Mouse (Mus musculus) spleen, adult 2 months (tissue): ENCODE data around the gene Micu1. TPM values are rescaled to one million over a fixed set of nuclear protein-coding genes. Genes with fewer than 3 reads are reported as not detected.
"Not testable (repeated sequence)": the region's sequence is repeated elsewhere in the genome, so short reads cannot be mapped to it uniquely, and the experiment has no call there.

ENCODE experiments used
- DNase-seq, 2 experiments: peaks; one replicate each; pipeline versions ENCODE4 v3.0.0 to v3.0.0-alpha.2; 2012 to 2021; ENCODE audit warnings: low spot score in 2 of 2, low read depth in 1 of 2
- H3K27ac ChIP-seq: fragments of 200-500 bp; 2 replicates; pipeline ENCODE4 v1.5.1; 2012; ENCODE audit warnings: low read length, inconsistent platforms; ENCODE audit not compliant: insufficient read depth
- H3K27me3 ChIP-seq: fragments of 200-500 bp; 2 replicates; pipeline ENCODE4 v1.6.1; 2012; ENCODE audit warnings: mild to moderate bottlenecking, moderate library complexity, low read length, inconsistent platforms; ENCODE audit not compliant: control insufficient read depth, insufficient read depth
- H3K36me3 ChIP-seq: fragments of 200-500 bp; 2 replicates; pipeline ENCODE4 v1.6.1; 2012; ENCODE audit warnings: mild to moderate bottlenecking, low read length, inconsistent platforms; ENCODE audit not compliant: control insufficient read depth, insufficient read depth
- H3K4me1 ChIP-seq: fragments of 200-500 bp; 2 replicates; pipeline ENCODE4 v1.6.1; 2011; ENCODE audit warnings: inconsistent platforms; ENCODE audit not compliant: control insufficient read depth, insufficient read depth, insufficient read length
- H3K4me3 ChIP-seq: fragments of 200-500 bp; 2 replicates; pipeline ENCODE4 v1.5.1; 2011; ENCODE audit warnings: mild to moderate bottlenecking, inconsistent platforms; ENCODE audit not compliant: insufficient read depth, insufficient read length; ENCODE audit errors: extremely low read depth
- CTCF ChIP-seq: fragments of 200-500 bp; IDR thresholded peaks from 2 replicates; pipeline ENCODE4 v1.5.1; 2011; ENCODE audit warnings: mild to moderate bottlenecking, inconsistent platforms; ENCODE audit not compliant: insufficient read depth, insufficient read length, insufficient replicate concordance; ENCODE audit errors: extremely low read depth
- POLR2A ChIP-seq: fragments of 200-500 bp; IDR thresholded peaks from 2 replicates; pipeline ENCODE4 v1.6.1; 2011; ENCODE audit warnings: low read depth, low read length, inconsistent platforms
- WGBS: fragments of 180-500 bp; shearing (Covaris S2); methylation state at CpG from one replicate; pipeline ENCODE4 v1.1.7; 2018; 5-methylcytosine and 5-hydroxymethylcytosine counted together
- polyA plus RNA-seq: library from polyadenylated mRNA; depleted of rRNA; stranded (reverse); fragments of >200 nt; gene quantifications from 2 replicates; pipeline ENCODE4 v1.2.3, GENCODE M21; 2012

Gene Micu1
- polyA plus RNA-seq, 1 experiment, result 21.9 TPM

- Histone ChIP-seq H3K27ac (no peak overlapping the region), H3K36me3 (no peaks in the 10 kb centered on the region), H3K27me3 (no peaks in the 10 kb centered on the region), H3K4me3 (no peak overlapping the region), H3K4me1 (no peaks in the 10 kb centered on the region; the same call in 1 of the 2 replicates)
- DNase-seq, result no peak
- TF ChIP-seq CTCF (no peak), POLR2A (no peak)
- WGBS, result 90% methylated on average over 2 of the region's 2 CpGs
These were observed 23.1 kb upstream of the Micu1 start for GRCm38 (mm10) chr10:59679189-59679588.

GRCm38 (mm10) chr10:59685586-59685985 is 16.7 kb upstream of the Micu1 start:
- 85% methylated on average over 3 of the region's 3 CpGs for WGBS
- not testable (repeated sequence) for H3K4me3 ChIP-seq, H3K4me1 ChIP-seq

GRCm38 (mm10) chr10:59687126-59687525 is 15.2 kb upstream of the Micu1 start:
- no peaks in the 10 kb centered on the region for H3K4me1 ChIP-seq
- WGBS, result 90% methylated on average over 2 of the region's 2 CpGs
- no peaks in the 10 kb centered on the region for H3K27me3 ChIP-seq
- H3K36me3 ChIP-seq, result no peaks in the 10 kb centered on the region
- no peak for TF ChIP-seq CTCF
- TF ChIP-seq POLR2A, result no peak
- H3K27ac ChIP-seq, result no peak overlapping the region
- no peak overlapping the region for H3K4me3 ChIP-seq
- no peak for DNase-seq

More at GRCm38 (mm10) chr10:59685586-59685985, 16.7 kb upstream of the Micu1 start:
- not testable (repeated sequence) for H3K36me3 ChIP-seq, DNase-seq, H3K27ac ChIP-seq, H3K27me3 ChIP-seq

- H3K27ac ChIP-seq, result no peak overlapping the region
- 88% methylated on average over 6 of the region's 6 CpGs for WGBS
- H3K4me1 ChIP-seq, result peaks cover 7% of the 10 kb centered on the region; the same call in 1 of the 2 replicates
- no peak overlapping the region for H3K4me3 ChIP-seq
- no peaks in the 10 kb centered on the region for H3K27me3 ChIP-seq
- H3K36me3 ChIP-seq, result no peaks in the 10 kb centered on the region
- DNase-seq, result no peak
- TF ChIP-seq CTCF (no peak), POLR2A (no peak)
These were observed 12.4 kb upstream of the Micu1 start for GRCm38 (mm10) chr10:59689836-59690235.

GRCm38 (mm10) chr10:59692441-59692840 is 9.8 kb upstream of the Micu1 start:
- peak overlapping the region; percentile 15; the same call in 1 of the 2 replicates for H3K27ac ChIP-seq
- WGBS, result 8% methylated on average over 6 of the region's 6 CpGs
- no peaks in the 10 kb centered on the region for H3K36me3 ChIP-seq
- TF ChIP-seq POLR2A (no peak), CTCF (no peak)
- H3K27me3 ChIP-seq, result no peaks in the 10 kb centered on the region
- peaks cover 7% of the 10 kb centered on the region; the same call in 1 of the 2 replicates for H3K4me1 ChIP-seq
- peak in 1 of 2 experiments; percentile 23 for DNase-seq
- H3K4me3 ChIP-seq, result peak overlapping the region; percentile 18; the same call in 1 of the 2 replicates

GRCm38 (mm10) chr10:59694104-59694503 is 8.2 kb upstream of the Micu1 start:
- H3K27me3 ChIP-seq, result no peaks in the 10 kb centered on the region
- peak overlapping the region; percentile 59 for H3K27ac ChIP-seq
- H3K4me3 ChIP-seq, result no peak overlapping the region
- DNase-seq, result no peak
- no peak for TF ChIP-seq CTCF
- TF ChIP-seq POLR2A, result no peak
- WGBS, result 39% methylated on average over 2 of the region's 2 CpGs
- H3K36me3 ChIP-seq, result no peaks in the 10 kb centered on the region
- H3K4me1 ChIP-seq, result peaks cover 7% of the 10 kb centered on the region; the same call in 1 of the 2 replicates

DNA sequence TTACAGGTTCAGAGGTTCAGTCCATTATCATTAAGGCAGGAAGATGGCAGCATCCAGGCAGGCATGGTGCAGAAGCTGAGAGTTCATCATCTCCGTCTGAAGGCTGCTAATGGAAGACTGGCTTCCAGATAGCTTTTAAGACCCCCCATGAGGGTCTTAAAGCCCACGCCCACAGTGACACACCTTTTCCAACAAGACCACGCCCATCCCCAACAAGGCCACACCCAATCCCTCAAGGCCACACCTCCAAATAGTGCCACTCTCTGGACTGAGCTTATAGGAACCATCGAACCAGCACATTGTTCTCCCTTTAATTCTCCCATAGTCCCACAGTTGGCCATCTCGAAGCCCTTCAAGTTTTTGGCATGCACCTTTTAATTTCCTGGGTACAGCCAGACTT is 2.8 kb upstream of the Micu1 start:
- TF ChIP-seq POLR2A, result no peak
- no peak for TF ChIP-seq CTCF
- DNase-seq, result no peak
- Histone ChIP-seq H3K27ac (no peak overlapping the region), H3K4me1 (peaks cover 6% of the 10 kb centered on the region; the same call in 1 of the 2 replicates), H3K27me3 (no peaks in the 10 kb centered on the region), H3K4me3 (no peak overlapping the region), H3K36me3 (no peaks in the 10 kb centered on the region)
- WGBS, result 88% methylated on average over 5 of the region's 5 CpGs
